Mouse (Mus musculus): ENCODE data around the gene Aup1. TPM values are rescaled to one million over a fixed set of nuclear protein-coding genes. Genes with fewer than 3 reads are reported as not detected.

The Aup1 gene
- polyA plus RNA-seq, 1 experiment, result 276 TPM

DNA sequence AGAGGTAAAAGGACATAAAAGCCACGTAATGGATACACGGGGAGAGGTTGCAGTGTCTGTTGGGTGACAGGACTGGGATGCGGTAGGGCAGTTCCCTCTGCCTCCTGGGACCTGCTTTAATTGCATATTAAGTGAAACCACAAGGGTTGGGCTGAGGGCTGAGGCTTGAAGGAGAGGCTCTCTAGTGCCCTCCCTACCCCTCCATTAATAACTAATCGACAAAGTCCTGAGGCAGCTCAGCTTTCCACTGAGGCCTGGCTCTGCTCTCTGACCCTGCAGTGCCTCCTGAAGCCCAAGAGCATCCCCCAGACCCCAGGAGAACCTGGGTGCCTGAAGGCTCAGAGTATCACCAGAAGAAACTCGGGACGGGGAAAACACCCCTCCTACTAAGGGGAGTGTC lies 30.2 kb downstream of the Aup1 start:
- Histone ChIP-seq H3K27ac (ENCODE audit: insufficient read depth, low read length) (no peak overlapping the region), H3K4me1 (ENCODE audit: control insufficient read depth, insufficient read depth, low read length) (peaks cover 7% of the 10 kb centered on the region; the same call in 1 of the 2 replicates), H3K27me3 (ENCODE audit: control insufficient read depth, insufficient read depth, low read length) (no peaks in the 10 kb centered on the region; the same call in 1 of the 2 replicates), H3K4me3 (replicated peaks; ENCODE audit: insufficient read depth, low read depth, low read length) (no peak overlapping the region)
- TF ChIP-seq CTCF (IDR thresholded peaks at IDR 0.05; ENCODE audit: borderline replicate concordance, insufficient read depth, low read depth, low read length) (no peak), POLR2A (IDR thresholded peaks at IDR 0.05; ENCODE audit: borderline replicate concordance, insufficient read depth, low read length) (no peak)
- DNase-seq, result no peak
- WGBS, result 6% methylated on average over 6 of the region's 6 CpGs

- no peak for DNase-seq
- H3K27ac ChIP-seq (ENCODE audit: insufficient read depth, low read length), result no peak within 1 kb of the TSS
- H3K4me1 ChIP-seq (ENCODE audit: control insufficient read depth, insufficient read depth, low read length), result no peaks in the 10 kb centered on the region
- WGBS, result 3% methylated on average over 42 of the region's 42 CpGs
- no peaks in the 10 kb centered on the region; the same call in 1 of the 2 replicates for H3K27me3 ChIP-seq (ENCODE audit: control insufficient read depth, insufficient read depth, low read length)
- TF ChIP-seq POLR2A (IDR thresholded peaks at IDR 0.05; ENCODE audit: borderline replicate concordance, insufficient read depth, low read length) (no peak), CTCF (IDR thresholded peaks at IDR 0.05; ENCODE audit: borderline replicate concordance, insufficient read depth, low read depth, low read length) (no peak)
- H3K4me3 ChIP-seq (replicated peaks; ENCODE audit: insufficient read depth, low read depth, low read length), result no peak within 1 kb of the TSS
These were observed 32.1 kb downstream of the Aup1 start, which contains the start of gene Lbx2 for GRCm38 (mm10) chr6:83086121-83087035. Gene Lbx2, plus strand, starts transcription at chr6:83086367.

GRCm38 (mm10) chr6:83087205-83087925 lies 33.0 kb downstream of the Aup1 start:
- DNase-seq, result no peak
- no peaks in the 10 kb centered on the region; the same call in 1 of the 2 replicates for H3K27me3 ChIP-seq (ENCODE audit: control insufficient read depth, insufficient read depth, low read length)
- no peak overlapping the region for H3K27ac ChIP-seq (ENCODE audit: insufficient read depth, low read length)
- H3K4me1 ChIP-seq (ENCODE audit: control insufficient read depth, insufficient read depth, low read length), result no peaks in the 10 kb centered on the region
- no peak for TF ChIP-seq POLR2A (IDR thresholded peaks at IDR 0.05; ENCODE audit: borderline replicate concordance, insufficient read depth, low read length)
- H3K4me3 ChIP-seq (replicated peaks; ENCODE audit: insufficient read depth, low read depth, low read length), result no peak overlapping the region
- 2% methylated on average over 47 of the region's 47 CpGs for WGBS

DNA sequence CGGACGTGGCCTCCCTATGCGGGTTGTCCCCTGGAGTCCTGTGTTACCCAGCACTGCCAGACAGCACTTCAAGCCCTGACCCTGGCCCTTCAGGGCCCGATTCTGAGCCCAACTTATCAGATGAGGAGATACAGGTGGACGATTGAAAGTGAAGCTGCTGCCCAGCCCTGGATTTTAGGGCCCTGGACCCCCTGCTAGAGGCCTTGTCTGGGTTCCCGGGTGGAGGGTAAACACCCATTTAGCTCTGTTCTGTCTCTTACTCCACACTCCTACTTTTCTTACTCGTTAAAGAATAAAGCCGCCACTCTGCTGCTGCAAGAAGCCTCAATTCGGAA lies 33.6 kb downstream of the Aup1 start:
- DNase-seq, result no peak
- WGBS, result 7% methylated on average over 9 of the region's 9 CpGs
- Histone ChIP-seq H3K4me3 (replicated peaks; ENCODE audit: insufficient read depth, low read depth, low read length) (no peak overlapping the region), H3K27me3 (ENCODE audit: control insufficient read depth, insufficient read depth, low read length) (no peaks in the 10 kb centered on the region; the same call in 1 of the 2 replicates), H3K4me1 (ENCODE audit: control insufficient read depth, insufficient read depth, low read length) (no peaks in the 10 kb centered on the region), H3K27ac (ENCODE audit: insufficient read depth, low read length) (no peak overlapping the region)
- TF ChIP-seq CTCF (IDR thresholded peaks at IDR 0.05; ENCODE audit: borderline replicate concordance, insufficient read depth, low read depth, low read length) (no peak), POLR2A (IDR thresholded peaks at IDR 0.05; ENCODE audit: borderline replicate concordance, insufficient read depth, low read length) (no peak)

- Histone ChIP-seq H3K27ac (ENCODE audit: insufficient read depth, low read length) (no peak overlapping the region), H3K4me1 (ENCODE audit: control insufficient read depth, insufficient read depth, low read length) (no peaks in the 10 kb centered on the region), H3K27me3 (ENCODE audit: control insufficient read depth, insufficient read depth, low read length) (no peaks in the 10 kb centered on the region; the same call in 1 of the 2 replicates), H3K4me3 (replicated peaks; ENCODE audit: insufficient read depth, low read depth, low read length) (no peak overlapping the region)
- no peak for DNase-seq
- 32% methylated on average over 6 of the region's 6 CpGs for WGBS
- TF ChIP-seq POLR2A (IDR thresholded peaks at IDR 0.05; ENCODE audit: borderline replicate concordance, insufficient read depth, low read length) (no peak), CTCF (IDR thresholded peaks at IDR 0.05; ENCODE audit: borderline replicate concordance, insufficient read depth, low read depth, low read length) (no peak)
These were observed 38.3 kb downstream of the Aup1 start for GRCm38 (mm10) chr6:83092416-83093127.

DNA sequence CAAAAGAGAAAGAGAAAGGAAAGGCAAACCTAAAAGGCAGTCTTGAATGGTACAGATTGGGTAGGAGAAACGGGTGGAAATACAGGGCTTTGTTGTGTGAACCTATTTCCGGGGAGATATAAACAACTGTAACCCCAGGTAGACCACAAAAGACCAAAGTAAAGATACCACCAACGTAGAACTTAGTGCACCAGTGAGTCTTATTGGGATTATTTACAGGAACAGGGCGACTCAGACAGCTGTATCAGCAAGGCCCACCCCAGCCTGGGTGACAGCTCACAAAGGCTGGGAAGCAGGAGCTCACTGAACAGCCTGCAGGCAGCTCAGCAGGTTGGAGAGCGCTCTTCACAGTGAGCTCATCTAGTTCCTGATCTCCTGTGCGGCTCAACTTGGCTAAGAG lies 41.6 kb downstream of the Aup1 start:
- Histone ChIP-seq H3K27ac (ENCODE audit: insufficient read depth, low read length) (no peak overlapping the region), H3K27me3 (ENCODE audit: control insufficient read depth, insufficient read depth, low read length) (no peaks in the 10 kb centered on the region), H3K4me3 (replicated peaks; ENCODE audit: insufficient read depth, low read depth, low read length) (no peak overlapping the region), H3K4me1 (ENCODE audit: control insufficient read depth, insufficient read depth, low read length) (no peaks in the 10 kb centered on the region)
- no peak for TF ChIP-seq POLR2A (IDR thresholded peaks at IDR 0.05; ENCODE audit: borderline replicate concordance, insufficient read depth, low read length)
- no peak for TF ChIP-seq CTCF (IDR thresholded peaks at IDR 0.05; ENCODE audit: borderline replicate concordance, insufficient read depth, low read depth, low read length)
- DNase-seq, result no peak
- WGBS, result 42% methylated on average over 6 of the region's 6 CpGs

- Histone ChIP-seq H3K27ac (ENCODE audit: insufficient read depth, low read length) (no peak overlapping the region), H3K27me3 (ENCODE audit: control insufficient read depth, insufficient read depth, low read length) (no peaks in the 10 kb centered on the region), H3K4me1 (ENCODE audit: control insufficient read depth, insufficient read depth, low read length) (peaks cover 11% of the 10 kb centered on the region), H3K4me3 (replicated peaks; ENCODE audit: insufficient read depth, low read depth, low read length) (no peak overlapping the region)
- TF ChIP-seq CTCF (IDR thresholded peaks at IDR 0.05; ENCODE audit: borderline replicate concordance, insufficient read depth, low read depth, low read length), result no peak
- TF ChIP-seq POLR2A (IDR thresholded peaks at IDR 0.05; ENCODE audit: borderline replicate concordance, insufficient read depth, low read length), result no peak
- no peak for DNase-seq
- WGBS, result 75% methylated on average over 2 of the region's 2 CpGs
These were observed 44.1 kb downstream of the Aup1 start for GRCm38 (mm10) chr6:83098411-83098810.
